Mouse (Mus musculus) lung, adult 2 months (tissue): Measurements from ENCODE around the gene Pla2g5.

Experiments used
- CTCF ChIP-seq: fragments of 200-500 bp; IDR thresholded peaks from 2 replicates; pipeline ENCODE4 v1.5.1; 2011; ENCODE audit warnings: mild to moderate bottlenecking, low read length, control low read depth; ENCODE audit not compliant: insufficient read depth
- POLR2A ChIP-seq: fragments of 200-500 bp; IDR thresholded peaks from 2 replicates; pipeline ENCODE4 v1.6.1; 2011; ENCODE audit warnings: low read depth, mild to moderate bottlenecking, control low read depth, low read length, borderline replicate concordance; ENCODE audit errors: extremely low read depth

- no peak for TF ChIP-seq POLR2A
- TF ChIP-seq CTCF = no peak
Measured at GRCm38 (mm10) chr4:138889165-138889564, 25.9 kb upstream of the Pla2g5 start.
